Mouse (Mus musculus): ENCODE measurements at regions not wholly inside any gene's neighbourhood (a gene's known extent, or its start where the extent isn't known, plus 50 kb on each side); places are given as distances from the start of the nearest gene placed in this dataset.

DNA sequence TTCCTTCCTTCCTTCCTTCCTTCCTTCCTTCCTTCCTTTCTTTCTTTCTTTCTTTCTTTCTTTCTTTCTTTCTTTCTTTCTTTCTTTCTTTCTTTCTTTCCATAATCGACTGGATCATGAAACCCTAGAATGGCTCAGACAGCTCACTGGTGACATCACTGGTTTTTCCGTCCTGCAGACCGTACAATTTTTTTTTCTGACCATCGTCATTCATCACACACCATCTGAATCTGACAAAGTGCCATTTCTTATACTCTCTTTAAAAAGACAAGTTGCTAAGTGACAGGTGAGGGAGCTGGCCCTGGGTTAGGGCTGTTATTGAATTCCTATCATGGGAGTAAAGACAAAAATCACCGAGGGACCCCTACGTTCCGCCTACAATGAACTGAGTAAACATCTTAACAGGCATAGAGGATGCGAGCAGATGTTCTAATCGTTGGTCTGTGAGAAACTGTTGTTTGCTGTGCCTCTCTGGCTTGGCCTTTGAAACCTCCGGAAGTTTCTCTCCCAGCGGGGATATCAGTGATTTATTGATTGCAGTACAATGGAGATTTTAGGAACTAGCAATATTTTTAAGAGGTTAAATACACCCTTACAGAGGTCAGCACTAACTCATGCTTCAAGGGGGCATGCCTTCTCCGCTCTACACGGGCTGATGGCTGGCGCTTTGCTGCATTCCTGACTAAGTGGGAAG lies 192.6 kb upstream of the Gm5148 start:
- Histone ChIP-seq H3K9me3 (ENCODE audit: control insufficient read depth) (no peaks in the 10 kb centered on the region), H3K4me2 (replicated peaks; ENCODE audit: low read depth) (no peak overlapping the region), H3K27ac (ENCODE audit: low read depth, low read length) (no peak overlapping the region), H3K36me3 (ENCODE audit: control insufficient read depth, insufficient read depth) (no peaks in the 10 kb centered on the region), H3K27me3 (replicated peaks; ENCODE audit: control insufficient read depth, insufficient read depth, low read length) (no peaks in the 10 kb centered on the region), H3K9ac (ENCODE audit: low read depth, low read length) (no peak overlapping the region), H3K4me1 (replicated peaks; ENCODE audit: control insufficient read depth, insufficient read depth, low read length) (no peaks in the 10 kb centered on the region), H3K4me3 (ENCODE audit: low read depth, low read length) (no peak overlapping the region)
- no peak for ATAC-seq
- 27% methylated on average over 14 of the region's 14 CpGs for WGBS
- no peak for TF ChIP-seq CTCF (IDR thresholded peaks at IDR 0.05; ENCODE audit: low read depth)

DNA sequence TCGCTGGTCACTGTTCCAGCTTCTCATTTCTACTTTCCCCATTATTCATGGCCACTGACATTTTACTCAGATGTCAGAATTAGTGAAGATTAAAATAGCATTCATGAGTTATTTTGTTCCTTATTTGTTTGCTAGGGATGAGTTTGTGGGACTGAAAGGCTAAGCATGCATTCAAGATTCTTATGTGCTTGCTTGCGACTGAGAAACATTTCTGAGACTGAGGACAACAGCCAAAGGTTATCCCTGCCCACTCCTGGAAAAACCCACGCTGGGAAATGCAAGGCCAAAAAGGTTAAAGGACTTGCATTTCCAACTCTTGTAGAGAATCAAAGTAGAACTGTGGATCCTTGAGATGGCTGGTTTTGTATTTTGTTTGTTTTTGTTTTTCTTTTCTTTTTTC lies 192.0 kb upstream of the Gm5148 start:
- no peak for ATAC-seq
- TF ChIP-seq CTCF (IDR thresholded peaks at IDR 0.05; ENCODE audit: low read depth): no peak
- H3K27ac ChIP-seq (ENCODE audit: low read depth, low read length): peak overlapping the region; percentile 5; the same call in 1 of the 2 replicates
- no peaks in the 10 kb centered on the region for H3K9me3 ChIP-seq (ENCODE audit: control insufficient read depth)
- H3K4me1 ChIP-seq (replicated peaks; ENCODE audit: control insufficient read depth, insufficient read depth, low read length): no peaks in the 10 kb centered on the region
- 75% methylated on average over 3 of the region's 3 CpGs for whole genome bisulfite sequencing
- H3K36me3 ChIP-seq (ENCODE audit: control insufficient read depth, insufficient read depth): no peaks in the 10 kb centered on the region
- no peaks in the 10 kb centered on the region for H3K27me3 ChIP-seq (replicated peaks; ENCODE audit: control insufficient read depth, insufficient read depth, low read length)
- H3K4me2 ChIP-seq (replicated peaks; ENCODE audit: low read depth): no peak overlapping the region
- no peak overlapping the region for H3K4me3 ChIP-seq (ENCODE audit: low read depth, low read length)
- H3K9ac ChIP-seq (ENCODE audit: low read depth, low read length): no peak overlapping the region

DNA sequence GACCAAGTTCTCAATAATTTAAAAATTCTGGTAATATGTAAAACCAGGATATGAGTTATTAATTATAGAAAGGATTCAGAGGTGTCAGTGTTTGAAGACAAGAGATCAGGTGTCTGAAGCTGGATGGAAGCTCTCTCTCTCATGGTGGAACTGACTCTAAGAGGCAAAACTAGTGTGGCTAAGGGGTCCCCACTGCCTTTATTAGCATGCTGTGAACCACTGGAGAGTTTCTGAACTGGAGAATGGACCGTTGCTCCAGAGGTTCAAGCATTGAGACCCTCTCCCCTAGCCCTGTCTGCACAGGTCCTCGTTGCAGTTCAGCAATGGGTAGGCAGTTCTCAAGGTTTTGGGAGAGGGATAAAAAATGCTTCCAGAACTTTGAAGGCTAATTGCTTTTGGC lies 191.4 kb upstream of the Gm5148 start:
- Histone ChIP-seq H3K9me3 (ENCODE audit: control insufficient read depth) (no peaks in the 10 kb centered on the region), H3K4me3 (ENCODE audit: low read depth, low read length) (no peak overlapping the region), H3K9ac (ENCODE audit: low read depth, low read length) (no peak overlapping the region), H3K27me3 (replicated peaks; ENCODE audit: control insufficient read depth, insufficient read depth, low read length) (no peaks in the 10 kb centered on the region), H3K4me2 (replicated peaks; ENCODE audit: low read depth) (no peak overlapping the region), H3K4me1 (replicated peaks; ENCODE audit: control insufficient read depth, insufficient read depth, low read length) (no peaks in the 10 kb centered on the region), H3K27ac (ENCODE audit: low read depth, low read length) (no peak overlapping the region), H3K36me3 (ENCODE audit: control insufficient read depth, insufficient read depth) (no peaks in the 10 kb centered on the region)
- no peak for ATAC-seq
- 66% methylated on average over 2 of the region's 2 CpGs for WGBS
- TF ChIP-seq CTCF (IDR thresholded peaks at IDR 0.05; ENCODE audit: low read depth): no peak

DNA sequence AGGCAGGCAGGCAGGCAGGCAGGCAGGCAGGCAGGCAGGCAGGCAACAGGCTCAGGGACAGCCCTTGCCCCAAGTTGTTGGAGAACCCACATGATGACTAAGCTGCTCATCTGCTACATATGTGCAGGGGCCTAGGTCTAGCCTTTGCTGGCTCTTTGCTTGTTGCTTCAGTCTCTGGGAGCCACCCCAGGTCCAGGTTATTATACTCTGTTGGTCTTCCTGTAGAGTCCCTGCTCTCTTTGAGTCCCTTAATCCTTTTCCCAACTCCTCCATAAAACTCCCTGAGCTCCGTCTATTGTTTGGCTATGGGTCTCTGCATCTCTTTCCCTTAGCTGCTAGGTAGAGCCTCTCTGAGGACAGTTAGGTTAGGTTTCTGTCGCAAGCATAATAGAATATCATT lies 189.8 kb upstream of the Gm5148 start:
- H3K4me3 ChIP-seq (ENCODE audit: low read depth, low read length): no peak overlapping the region
- H3K4me2 ChIP-seq (replicated peaks; ENCODE audit: low read depth): no peak overlapping the region
- no peaks in the 10 kb centered on the region for H3K9me3 ChIP-seq (ENCODE audit: control insufficient read depth)
- H3K4me1 ChIP-seq (replicated peaks; ENCODE audit: control insufficient read depth, insufficient read depth, low read length): no peaks in the 10 kb centered on the region
- WGBS: 93% methylated on average over 2 of the region's 2 CpGs
- ATAC-seq: no peak
- H3K36me3 ChIP-seq (ENCODE audit: control insufficient read depth, insufficient read depth): no peaks in the 10 kb centered on the region
- no peak for TF ChIP-seq CTCF (IDR thresholded peaks at IDR 0.05; ENCODE audit: low read depth)
- H3K9ac ChIP-seq (ENCODE audit: low read depth, low read length): no peak overlapping the region
- no peak overlapping the region for H3K27ac ChIP-seq (ENCODE audit: low read depth, low read length)
- no peaks in the 10 kb centered on the region for H3K27me3 ChIP-seq (replicated peaks; ENCODE audit: control insufficient read depth, insufficient read depth, low read length)

DNA sequence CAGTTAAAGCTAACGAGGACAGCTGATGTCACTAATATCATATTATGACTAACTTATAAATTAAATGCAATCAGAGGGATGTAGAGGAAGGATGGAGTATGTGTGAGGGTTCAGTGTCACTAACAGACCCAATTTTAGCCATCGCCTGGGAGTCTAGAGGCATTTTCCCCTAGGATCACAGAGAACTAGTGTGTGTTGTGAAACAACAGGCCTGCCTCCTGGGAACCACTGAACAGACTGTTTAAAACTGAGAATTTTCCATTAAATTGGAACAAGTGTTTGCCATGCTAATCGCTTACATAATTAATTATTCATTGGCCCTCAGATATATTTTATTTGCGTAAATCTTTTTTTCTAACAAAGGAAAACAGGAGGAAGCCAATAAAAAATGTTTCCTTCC lies 185.5 kb upstream of the Gm5148 start:
- Histone ChIP-seq H3K36me3 (ENCODE audit: control insufficient read depth, insufficient read depth) (no peaks in the 10 kb centered on the region), H3K4me3 (ENCODE audit: low read depth, low read length) (no peak overlapping the region), H3K4me2 (replicated peaks; ENCODE audit: low read depth) (no peak overlapping the region), H3K27ac (ENCODE audit: low read depth, low read length) (no peak overlapping the region), H3K9ac (ENCODE audit: low read depth, low read length) (no peak overlapping the region), H3K9me3 (ENCODE audit: control insufficient read depth) (no peaks in the 10 kb centered on the region), H3K27me3 (replicated peaks; ENCODE audit: control insufficient read depth, insufficient read depth, low read length) (no peaks in the 10 kb centered on the region), H3K4me1 (replicated peaks; ENCODE audit: control insufficient read depth, insufficient read depth, low read length) (no peaks in the 10 kb centered on the region)
- WGBS: 96% methylated on average over 4 of the region's 4 CpGs
- ATAC-seq: no peak
- no peak for TF ChIP-seq CTCF (IDR thresholded peaks at IDR 0.05; ENCODE audit: low read depth)

DNA sequence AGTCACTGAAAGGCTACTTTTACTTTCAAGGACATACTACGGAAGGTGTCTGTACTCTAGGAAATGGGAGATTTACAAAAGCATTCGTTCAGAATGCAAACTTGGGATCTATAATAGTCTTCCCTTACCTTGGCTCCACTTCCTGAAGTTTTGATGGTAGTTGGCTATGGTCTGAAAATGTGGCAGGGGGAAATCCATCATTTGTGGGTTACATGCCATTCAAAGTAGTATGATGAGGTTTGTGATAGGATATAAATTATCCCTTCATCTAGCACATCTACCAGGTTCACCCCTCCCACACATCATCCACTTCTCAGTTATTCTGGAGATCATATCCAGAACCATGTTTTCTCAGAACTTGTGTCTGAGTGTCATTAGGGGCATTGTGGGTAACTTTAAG lies 184.7 kb upstream of the Gm5148 start:
- Histone ChIP-seq H3K4me1 (replicated peaks; ENCODE audit: control insufficient read depth, insufficient read depth, low read length) (no peaks in the 10 kb centered on the region), H3K27ac (ENCODE audit: low read depth, low read length) (no peak overlapping the region), H3K9ac (ENCODE audit: low read depth, low read length) (no peak overlapping the region), H3K9me3 (ENCODE audit: control insufficient read depth) (no peaks in the 10 kb centered on the region), H3K4me2 (replicated peaks; ENCODE audit: low read depth) (no peak overlapping the region), H3K4me3 (ENCODE audit: low read depth, low read length) (no peak overlapping the region), H3K36me3 (ENCODE audit: control insufficient read depth, insufficient read depth) (no peaks in the 10 kb centered on the region), H3K27me3 (replicated peaks; ENCODE audit: control insufficient read depth, insufficient read depth, low read length) (no peaks in the 10 kb centered on the region)
- 83% methylated on average over 2 of the region's 2 CpGs for WGBS
- TF ChIP-seq CTCF (IDR thresholded peaks at IDR 0.05; ENCODE audit: low read depth): no peak
- ATAC-seq: no peak

DNA sequence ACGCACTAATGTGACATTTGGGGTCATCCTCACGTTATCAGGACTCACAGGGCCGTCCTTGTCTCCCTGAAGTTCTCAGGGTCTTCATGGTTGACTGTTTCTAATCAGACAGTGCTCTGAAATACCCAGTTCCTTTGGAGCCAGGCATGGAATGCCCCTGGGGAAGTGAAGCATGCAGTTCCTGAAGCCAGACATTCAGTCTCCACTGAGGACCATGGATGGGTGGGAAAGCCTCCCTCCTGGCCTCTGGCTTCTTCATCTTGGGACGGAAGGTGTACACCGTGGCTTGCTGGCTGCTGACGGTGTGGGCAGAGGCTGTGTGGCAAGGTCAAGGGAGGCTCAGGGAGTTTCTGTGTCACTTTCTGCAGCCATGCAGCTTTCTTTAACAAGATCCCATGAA lies 184.2 kb upstream of the Gm5148 start:
- Histone ChIP-seq H3K4me2 (replicated peaks; ENCODE audit: low read depth) (no peak overlapping the region), H3K27me3 (replicated peaks; ENCODE audit: control insufficient read depth, insufficient read depth, low read length) (no peaks in the 10 kb centered on the region), H3K9ac (ENCODE audit: low read depth, low read length) (no peak overlapping the region), H3K36me3 (ENCODE audit: control insufficient read depth, insufficient read depth) (no peaks in the 10 kb centered on the region), H3K4me3 (ENCODE audit: low read depth, low read length) (no peak overlapping the region), H3K9me3 (ENCODE audit: control insufficient read depth) (no peaks in the 10 kb centered on the region), H3K4me1 (replicated peaks; ENCODE audit: control insufficient read depth, insufficient read depth, low read length) (no peaks in the 10 kb centered on the region), H3K27ac (ENCODE audit: low read depth, low read length) (no peak overlapping the region)
- ATAC-seq: no peak
- no peak for TF ChIP-seq CTCF (IDR thresholded peaks at IDR 0.05; ENCODE audit: low read depth)
- 77% methylated on average over 6 of the region's 6 CpGs for WGBS
